Mouse (Mus musculus) hematopoietic stem cell, adult 5-6 weeks (primary cell): ENCODE data around the gene Car9. TPM values are rescaled to one million over a fixed set of nuclear protein-coding genes. Genes with fewer than 3 reads are reported as not detected.
A peak's percentile ranks its signal among the peaks of the same experiment; 100 is the strongest.
"Not testable (repeated sequence)": the region's sequence is repeated elsewhere in the genome, so short reads cannot be mapped to it uniquely, and the experiment has no call there.

Experiments
- ATAC-seq, 2 experiments: fragments of 125-278 bp in 1 of 2; replicated peaks in 1 of 2; 2 replicates each; pipeline ENCODE4 v1.8.0; 2016 to 2017; ENCODE audit warnings: inconsistent platforms in 2 of 2, mild to moderate bottlenecking in 2 of 2, moderate number of reproducible peaks in 2 of 2, low read depth in 1 of 2, moderate TSS enrichment in 1 of 2; ENCODE audit not compliant: low FRiP score in 2 of 2, poor library complexity in 2 of 2, severe bottlenecking in 2 of 2, insufficient read depth in 1 of 2, low TSS enrichment in 1 of 2
- total RNA-seq: library from RNA; stranded (forward); fragments of 172-1452, 232-1000 nt; gene quantifications from 2 replicates; pipeline ENCODE4 v1.2.3, GENCODE M21; 2017

Car9 gene
- 2.4 and 10.6 TPM in 2 replicates for total RNA-seq

DNA sequence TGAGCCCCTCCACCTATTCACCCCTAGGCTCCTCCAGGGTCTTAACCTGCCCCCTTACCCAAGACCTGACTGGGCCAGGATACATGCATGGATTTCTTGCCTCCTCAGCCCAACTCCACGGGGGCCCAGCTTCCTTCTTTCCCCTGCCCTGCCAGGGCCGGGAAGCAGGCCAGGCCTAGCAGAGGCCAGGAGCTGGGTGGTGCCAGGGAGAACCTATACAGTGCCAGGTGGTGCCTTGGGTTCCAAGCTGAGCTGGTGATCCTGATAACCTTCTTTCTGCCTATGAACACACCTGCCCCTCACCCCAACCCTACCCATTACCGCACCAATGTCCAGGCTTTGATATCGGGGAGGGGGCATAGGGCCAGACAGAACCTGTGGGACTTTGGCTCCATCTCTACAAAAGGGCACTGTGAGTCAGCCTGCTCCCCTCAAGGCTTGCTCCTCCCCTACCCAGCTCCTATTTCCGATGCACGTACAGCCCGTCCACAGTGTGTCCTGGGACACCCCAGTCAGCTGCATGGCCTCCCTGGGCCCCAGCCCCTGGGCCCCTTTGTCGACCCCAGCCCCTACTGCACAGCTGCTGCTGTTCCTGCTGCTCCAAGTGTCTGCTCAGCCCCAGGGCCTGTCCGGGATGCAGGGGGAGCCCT lies at the start of gene Car9:
Gene Car9, plus strand, starts transcription at position 431 of the 650 bp plus-strand sequence.
- ATAC-seq: no peak

- no peak; a peak in 1 of 4 replicates for ATAC-seq
These were observed 49.6 kb upstream of the Car9 start for GRCm38 (mm10) chr4:43457124-43457523.

GRCm38 (mm10) chr4:43463102-43463501 lies 43.7 kb upstream of the Car9 start:
- no peak for ATAC-seq

DNA sequence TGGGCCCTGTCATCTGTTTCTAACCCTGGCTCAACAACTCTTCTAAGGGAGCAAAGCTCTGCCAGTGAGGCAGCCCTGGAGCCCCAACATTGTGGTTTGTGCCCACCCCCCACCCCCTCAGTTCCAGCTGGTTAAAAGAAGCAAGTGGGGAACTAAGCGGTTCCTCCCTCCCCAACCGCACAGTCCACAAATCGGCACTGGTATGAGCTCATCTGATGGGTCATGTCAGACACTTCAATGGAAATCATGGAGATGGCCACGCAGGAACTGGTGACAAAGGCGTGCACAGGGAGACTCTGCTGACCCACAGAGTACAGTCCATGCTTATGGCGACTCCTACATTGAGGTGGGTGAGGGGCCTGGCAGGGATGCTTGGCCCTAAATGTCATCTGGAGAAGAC lies 40.8 kb upstream of the Car9 start:
- peak; percentile 25 to 49; a peak in 3 of 4 replicates for ATAC-seq

GRCm38 (mm10) chr4:43466872-43467271 lies 39.9 kb upstream of the Car9 start:
- no peak for ATAC-seq

DNA sequence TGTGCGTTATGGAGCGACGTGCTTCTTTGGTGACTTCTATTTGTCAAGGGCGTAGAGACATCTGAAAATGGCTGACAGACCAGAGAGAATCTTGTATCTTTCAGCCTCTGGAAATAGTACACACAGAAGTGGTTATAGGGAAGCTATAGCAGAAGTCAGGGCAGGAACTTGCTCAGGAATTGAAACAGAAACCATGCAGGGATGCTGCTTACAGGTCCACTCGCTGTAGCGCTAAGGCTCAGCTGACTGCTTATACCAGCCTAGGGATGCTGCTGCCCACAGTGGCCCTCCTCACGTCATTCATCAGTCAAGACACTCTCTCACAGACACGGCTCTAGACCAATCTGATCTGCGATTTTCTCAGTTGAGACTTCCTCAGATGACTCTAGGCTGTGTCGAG lies 36.5 kb upstream of the Car9 start:
- ATAC-seq: no peak

- ATAC-seq: no peak
These were observed 33.1 kb upstream of the Car9 start for GRCm38 (mm10) chr4:43473636-43474035.

DNA sequence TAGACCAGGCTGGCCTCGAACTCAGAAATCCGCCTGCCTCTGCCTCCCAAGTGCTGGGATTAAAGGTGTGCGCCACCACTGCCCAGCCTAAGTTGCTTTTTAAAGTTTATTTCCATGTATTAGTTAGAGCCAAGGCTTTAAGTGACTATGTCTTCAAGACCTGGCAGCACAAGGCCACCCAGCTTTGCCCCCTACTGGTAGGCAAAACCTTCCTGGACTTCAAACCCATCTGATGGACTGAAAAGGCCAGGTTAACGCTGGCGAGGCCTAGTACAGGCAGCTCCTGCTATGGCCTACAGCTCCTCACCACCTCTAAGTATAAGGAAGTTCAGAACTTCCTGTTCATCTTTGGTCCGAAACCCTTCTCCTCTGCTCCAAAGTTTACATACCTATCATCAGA lies 30.2 kb upstream of the Car9 start:
- peak; percentile 22 to 23; a peak in 1 of 4 replicates for ATAC-seq

DNA sequence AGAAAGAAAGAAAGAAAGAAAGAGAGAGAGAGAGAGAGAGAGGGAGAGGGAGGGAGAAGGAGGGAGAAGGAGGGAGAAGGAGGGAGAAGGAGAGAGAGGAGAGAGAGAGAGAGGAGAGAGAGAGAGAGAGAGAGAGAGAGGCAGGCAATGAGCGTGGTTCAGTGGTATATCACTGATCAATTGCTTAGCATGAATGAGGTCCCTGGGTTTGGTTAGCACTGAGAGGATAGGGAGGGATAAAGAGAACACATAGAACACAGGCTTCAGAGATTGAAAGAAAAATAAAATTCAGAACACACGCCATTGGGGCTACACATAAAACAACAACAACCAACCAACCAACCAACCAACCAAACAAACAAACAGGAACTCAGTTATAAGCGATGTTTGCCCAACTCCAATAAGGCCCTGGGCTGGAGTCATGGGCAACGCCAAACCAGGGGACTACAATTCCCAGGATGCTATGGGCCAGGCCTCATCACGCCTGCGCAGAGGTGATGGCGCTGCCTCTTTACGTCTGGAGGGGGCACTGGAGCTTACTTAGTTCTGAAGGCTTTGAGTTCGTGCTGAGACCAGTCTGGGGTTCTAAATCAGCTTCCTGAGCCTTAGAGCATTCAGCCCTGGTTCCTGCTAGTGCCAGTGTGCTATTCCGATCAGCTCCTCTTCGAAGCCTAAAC lies 28.8 kb upstream of the Car9 start:
- ATAC-seq: peak; percentile 88 to 96

- ATAC-seq: peak in 1 of 2 experiments; percentile 24; a peak in 1 of 4 replicates
These were observed 28.3 kb upstream of the Car9 start for GRCm38 (mm10) chr4:43478534-43478858.

DNA sequence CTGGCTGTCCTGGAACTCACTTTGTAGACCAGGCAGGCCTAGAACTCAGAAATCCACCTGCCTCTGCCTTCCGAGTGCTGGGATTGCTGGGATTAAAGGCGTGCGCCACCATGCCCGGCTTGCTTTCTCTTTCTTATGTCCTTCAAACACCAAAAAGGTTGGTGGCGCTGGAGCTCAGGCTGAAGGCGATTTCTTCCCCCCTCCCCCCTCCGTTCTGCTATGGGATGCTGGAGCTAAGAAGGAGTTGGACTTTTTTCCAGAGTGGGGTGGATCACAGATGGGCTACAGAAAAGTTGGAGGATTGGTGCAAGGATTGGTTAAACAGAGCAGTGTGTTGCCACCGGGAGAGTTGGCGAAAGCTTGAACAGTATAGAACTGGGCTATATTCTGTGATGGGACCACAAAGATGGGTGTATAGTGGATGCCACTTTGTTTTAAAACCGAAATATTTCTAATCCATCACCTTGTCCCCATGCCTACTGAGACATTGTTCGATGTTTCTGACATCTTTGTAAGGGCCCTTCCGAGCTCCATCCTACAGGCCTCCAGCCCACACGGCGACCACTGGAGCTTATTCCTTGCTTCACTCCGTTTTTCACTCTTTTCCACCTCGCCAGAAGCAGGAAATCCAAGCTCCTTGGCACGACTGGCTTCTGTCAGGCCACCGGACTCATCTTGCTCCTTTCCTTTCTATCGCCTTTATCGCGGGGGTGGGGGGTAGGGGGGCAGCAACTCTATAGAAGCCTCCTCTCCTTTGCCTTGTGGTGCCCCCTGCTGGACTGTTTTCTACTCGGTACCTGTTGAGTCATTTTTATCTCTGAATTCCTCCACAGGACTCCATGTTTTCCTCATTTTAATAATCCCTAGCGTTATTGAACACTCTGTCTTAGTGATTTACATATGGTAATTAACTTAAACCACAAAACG lies 27.6 kb upstream of the Car9 start:
- ATAC-seq: no peak; a peak in 1 of 4 replicates

DNA sequence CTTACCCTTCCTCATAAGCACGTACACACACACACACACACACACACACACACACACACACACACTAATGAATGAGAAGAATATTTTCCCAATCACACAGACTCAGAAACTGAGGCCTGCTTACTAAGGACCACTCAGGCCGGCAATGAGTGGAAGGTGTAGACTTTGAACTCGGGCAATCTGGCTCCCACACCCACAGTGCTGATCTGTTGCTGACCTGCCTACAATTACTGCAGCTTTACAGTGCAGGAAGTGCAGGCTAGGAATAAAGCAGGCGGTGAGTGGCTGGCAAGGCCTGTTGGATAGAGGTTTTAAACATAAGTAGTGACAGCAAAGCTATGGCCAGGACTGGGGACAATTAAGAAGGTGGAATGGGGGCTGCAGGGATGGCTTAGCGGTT lies 25.8 kb upstream of the Car9 start:
- no peak for ATAC-seq

DNA sequence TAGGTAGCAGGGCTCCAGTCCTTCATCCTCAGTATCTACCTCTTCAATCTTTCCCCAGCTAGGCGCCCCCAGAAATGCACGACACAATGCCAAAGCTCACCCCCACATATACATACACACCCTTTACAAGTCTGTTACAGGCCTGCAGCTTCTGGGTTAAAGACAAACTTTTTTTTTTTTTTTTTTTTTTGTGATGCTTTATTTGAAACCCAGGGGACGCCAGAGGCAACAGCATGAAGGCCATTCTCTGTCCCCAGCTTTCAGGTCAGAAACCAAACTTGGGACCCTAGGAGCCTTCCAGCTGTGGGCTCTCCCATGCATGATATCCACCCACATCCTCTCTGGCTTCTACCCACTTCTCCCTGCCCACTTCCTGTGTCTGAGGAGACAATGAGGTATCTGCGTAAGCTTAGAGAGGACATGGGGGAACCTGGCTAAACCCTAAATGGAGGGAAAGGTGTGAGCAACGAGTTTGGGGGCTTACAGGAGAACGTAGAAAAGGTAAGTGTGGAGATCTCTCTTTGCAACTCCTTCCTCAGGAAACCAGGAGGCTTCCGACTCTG lies 24.8 kb upstream of the Car9 start:
- ATAC-seq: peak in 1 of 2 experiments; percentile 15; a peak in 1 of 4 replicates

GRCm38 (mm10) chr4:43482591-43482990 lies 24.2 kb upstream of the Car9 start:
- ATAC-seq: no peak

DNA sequence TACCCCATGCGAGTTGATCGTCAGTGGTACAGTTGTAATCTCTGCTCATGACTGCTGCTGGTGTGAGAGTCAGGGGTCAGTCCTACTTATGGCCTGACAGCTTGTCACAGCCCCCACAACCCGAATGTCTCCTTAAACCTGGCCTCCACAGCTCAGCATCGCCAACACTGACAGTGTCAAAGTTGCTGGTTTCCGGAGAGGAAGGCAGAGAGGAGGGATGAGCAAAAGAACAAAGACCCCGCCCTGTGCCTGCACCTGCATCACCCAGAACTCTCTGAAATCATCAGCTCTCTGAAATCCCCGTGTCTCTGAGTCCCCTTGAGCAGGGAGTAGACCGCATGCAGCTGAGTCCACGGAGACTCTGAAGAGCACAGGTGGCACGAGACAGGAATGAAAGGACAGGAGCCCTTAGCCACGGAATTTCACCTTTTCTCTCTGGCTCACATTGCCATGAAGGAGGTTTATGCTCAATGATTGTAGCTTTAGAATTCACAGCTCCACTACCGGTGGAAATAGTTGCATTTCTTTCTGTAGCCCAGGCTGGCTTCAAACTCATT lies 23.2 kb upstream of the Car9 start, which contains the start of gene Sit1:
Gene Sit1, minus strand, starts transcription at position 200 of the 557 bp plus-strand sequence.
- ATAC-seq: no peak

DNA sequence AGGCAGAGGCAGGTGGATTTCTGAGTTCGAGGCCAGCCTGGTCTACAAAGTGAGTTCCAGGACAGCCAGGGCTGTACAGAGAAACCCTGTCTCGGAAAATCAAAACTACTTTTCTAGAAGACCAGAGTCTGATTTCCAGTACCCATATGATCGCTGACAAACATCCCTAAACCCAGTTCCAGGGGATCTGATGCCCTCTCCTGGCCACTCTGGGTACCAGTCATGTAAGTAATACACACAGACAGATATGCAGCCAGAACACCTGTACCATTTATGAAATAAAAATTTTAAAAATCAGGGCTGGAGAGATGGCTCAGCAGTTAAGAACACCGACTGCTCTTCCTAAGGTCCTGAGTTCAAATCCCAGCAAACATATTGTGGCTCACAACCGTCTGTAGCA lies 21.1 kb upstream of the Car9 start:
- not testable (repeated sequence) for ATAC-seq

DNA sequence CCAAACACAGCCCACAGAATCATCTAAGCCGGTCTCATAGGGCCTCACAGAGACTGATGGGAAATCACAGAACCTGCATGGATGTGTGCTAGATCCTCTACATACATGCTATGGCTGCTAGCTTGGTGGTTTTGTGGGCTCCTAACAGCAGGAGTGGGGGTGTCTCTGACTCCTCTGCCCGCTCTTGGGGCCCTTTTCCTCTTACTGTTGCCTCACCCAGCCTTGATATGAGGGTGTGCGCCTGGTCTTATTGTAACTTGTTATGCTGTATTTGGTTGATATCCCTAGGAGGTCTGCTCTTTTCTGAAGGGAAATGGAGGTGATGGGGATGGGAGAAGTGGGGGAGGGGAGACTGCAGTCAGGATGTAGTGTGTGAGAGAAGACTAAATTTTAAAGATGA lies 17.2 kb upstream of the Car9 start:
- ATAC-seq: no peak
